Mouse (Mus musculus) lung, postnatal 0 days (tissue): ENCODE results near the gene Fnip2. TPM values are rescaled to one million over a fixed set of nuclear protein-coding genes. Genes with fewer than 3 reads are reported as not detected.
A peak's percentile ranks its signal among the peaks of the same experiment; 100 is the strongest.

Experiments used
- ATAC-seq: fragments of 200-750 bp; cut with Nextera tagmentation; 2 replicates; pipeline ENCODE4 v1.8.0; 2017; ENCODE audit warnings: moderate library complexity
- DNase-seq: peaks from one replicate; pipeline ENCODE4 v3.0.0-alpha.2; 2016; ENCODE audit warnings: low spot score
- H3K27ac ChIP-seq: fragments of 300-500 bp; sonication (generic); 2 replicates; pipeline ENCODE4 v1.5.1; 2014; ENCODE audit warnings: antibody characterized with exemption, mild to moderate bottlenecking, low read length, mixed read lengths
- H3K27me3 ChIP-seq: fragments of 300-500 bp; sonication (generic); replicated peaks from 2 replicates; pipeline ENCODE4 v1.6.1; 2014; ENCODE audit warnings: low read length, mixed read lengths; ENCODE audit not compliant: insufficient read depth
- H3K36me3 ChIP-seq: fragments of 300-500 bp; sonication (generic); 2 replicates; pipeline ENCODE4 v1.6.1; 2014; ENCODE audit warnings: low read length, mixed read lengths; ENCODE audit not compliant: insufficient read depth
- H3K4me1 ChIP-seq: fragments of 300-500 bp; sonication (generic); 2 replicates; pipeline ENCODE4 v1.6.1; 2014; ENCODE audit warnings: antibody characterized with exemption, low read depth, low read length, mixed read lengths; ENCODE audit not compliant: insufficient read depth
- H3K4me2 ChIP-seq: fragments of 300-500 bp; sonication (generic); replicated peaks from 2 replicates; pipeline ENCODE4 v1.6.1; 2014; ENCODE audit warnings: low read depth, mild to moderate bottlenecking, low read length, moderate library complexity, mixed read lengths
- H3K4me3 ChIP-seq: fragments of 300-500 bp; sonication (generic); 2 replicates; pipeline ENCODE4 v1.5.1; 2014; ENCODE audit warnings: low read depth, low read length
- H3K9ac ChIP-seq: fragments of 300-500 bp; sonication (generic); replicated peaks from 2 replicates; pipeline ENCODE4 v1.6.1; 2014; ENCODE audit warnings: low read depth, mild to moderate bottlenecking
- H3K9me3 ChIP-seq: fragments of 300-500 bp; sonication (generic); 2 replicates; pipeline ENCODE4 v1.6.1; 2016; ENCODE audit warnings: low read length, mixed read lengths
- CTCF ChIP-seq: IDR thresholded peaks from 2 replicates; pipeline ENCODE4 v1.5.1; 2016; ENCODE audit warnings: antibody characterized with exemption, mild to moderate bottlenecking
- EP300 ChIP-seq: IDR thresholded peaks from 2 replicates; pipeline ENCODE4 v1.6.1; 2016; ENCODE audit warnings: antibody characterized with exemption, mild to moderate bottlenecking, control low read depth
- WGBS: fragments of 180-500 bp; shearing (Covaris S2); extraction: QIAGEN DNeasy Blood & Tissue Kit; methylation state at CpG from one replicate; pipeline ENCODE4 v1.1.7; 2014; 5-methylcytosine and 5-hydroxymethylcytosine counted together
- polyA plus RNA-seq: library from polyadenylated mRNA; unstranded; fragments of >200 nt; fragmentation: Nextera tagmentation; extraction: Ambion mirVana; gene quantifications from 2 replicates; pipeline ENCODE4 v1.2.1, GENCODE M21; 2015

Fnip2 gene
- polyA plus RNA-seq, 1 experiment from 2014 or later, result 3.5 TPM

DNA sequence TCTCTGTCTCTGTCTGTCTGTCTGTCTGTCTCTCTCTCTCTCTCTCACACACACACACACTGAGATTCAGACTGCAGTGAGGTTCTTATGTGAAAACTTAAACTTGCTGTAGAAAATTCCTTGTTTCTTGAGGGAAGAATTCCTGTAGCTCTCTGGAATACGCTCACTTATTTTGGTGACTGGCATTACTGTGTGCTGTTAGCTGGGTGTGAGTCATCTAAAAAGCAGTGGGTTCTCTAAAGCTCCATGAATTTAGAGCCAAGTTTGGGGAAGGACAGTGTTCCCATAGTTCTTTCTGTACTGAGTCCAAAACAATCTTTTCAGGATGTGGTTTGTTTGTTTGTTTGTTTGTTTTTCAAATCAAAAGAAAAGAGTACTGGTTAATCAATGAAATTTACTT is 142.2 kb downstream of the Fnip2 start:
- H3K27me3 ChIP-seq, result no peaks in the 10 kb centered on the region
- DNase-seq, result peak; percentile 16
- H3K36me3 ChIP-seq, result no peaks in the 10 kb centered on the region
- no peak overlapping the region for H3K4me3 ChIP-seq
- no peaks in the 10 kb centered on the region for H3K9me3 ChIP-seq
- no peak overlapping the region for H3K4me2 ChIP-seq
- H3K4me1 ChIP-seq, result no peaks in the 10 kb centered on the region
- ATAC-seq, result no peak
- H3K27ac ChIP-seq, result no peak overlapping the region
- H3K9ac ChIP-seq, result no peak overlapping the region
- WGBS, result 72% methylated on average over 1 of the region's 1 CpGs
- TF ChIP-seq CTCF (no peak), EP300 (no peak)

DNA sequence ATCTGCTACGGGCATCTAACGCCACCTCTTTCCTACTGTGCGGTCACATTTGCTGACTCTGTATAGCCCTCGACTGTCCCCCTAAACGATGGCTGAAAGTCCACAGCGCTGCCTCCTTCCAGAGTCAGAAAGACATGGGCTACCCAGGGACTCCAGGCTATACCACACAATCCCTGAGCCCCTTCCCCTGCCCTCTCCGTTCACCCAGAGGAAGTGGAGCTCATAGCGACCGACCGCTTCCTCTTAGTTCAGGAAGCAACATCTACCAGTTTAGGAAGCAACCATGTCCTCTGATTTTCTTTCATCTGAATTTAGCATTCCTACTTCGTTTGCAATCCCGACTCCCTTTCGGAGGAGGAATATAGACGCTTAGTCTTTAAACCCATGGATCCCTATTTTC is 148.7 kb downstream of the Fnip2 start:
- WGBS, result 82% methylated on average over 14 of the region's 14 CpGs
- TF ChIP-seq CTCF, result no peak
- TF ChIP-seq EP300, result no peak
- no peak overlapping the region for H3K27ac ChIP-seq

DNA sequence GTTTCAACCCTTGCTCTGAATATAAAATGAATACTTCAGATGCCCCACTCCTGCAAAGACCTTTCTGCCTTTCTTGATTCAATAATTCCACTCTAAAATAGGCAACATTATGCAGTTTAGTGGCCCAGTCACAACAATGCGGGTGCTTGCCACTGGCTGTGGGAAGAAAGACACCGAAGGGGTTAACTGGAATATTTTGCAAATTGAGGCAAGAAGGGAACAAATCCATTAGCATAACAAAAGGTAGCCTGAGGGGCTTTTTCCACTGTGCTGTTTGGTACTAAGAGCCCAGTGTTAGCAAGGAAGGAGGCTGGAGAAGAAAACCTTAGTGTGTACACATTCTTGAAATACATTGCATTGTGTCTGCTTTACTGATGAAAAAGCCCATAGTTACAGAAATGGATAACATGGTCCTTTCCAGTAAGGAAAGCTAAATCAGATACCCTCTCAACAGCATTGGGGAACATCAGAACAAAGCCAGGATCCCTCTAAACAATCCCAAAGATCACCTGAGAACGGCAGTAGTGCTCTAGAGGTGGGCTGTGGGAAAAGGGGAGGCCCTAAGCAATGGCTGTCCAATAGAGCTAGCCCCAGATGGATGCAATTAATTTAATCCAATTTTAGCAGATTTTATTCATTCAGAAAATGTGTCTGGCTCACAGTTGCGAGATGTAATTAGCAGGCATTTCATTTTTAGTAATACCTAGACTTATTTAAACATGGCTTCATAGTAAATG is 150.5 kb downstream of the Fnip2 start:
- H3K27me3 ChIP-seq, result no peaks in the 10 kb centered on the region
- 64% methylated on average over 4 of the region's 4 CpGs for WGBS
- H3K4me1 ChIP-seq, result no peaks in the 10 kb centered on the region
- H3K4me3 ChIP-seq, result no peak overlapping the region
- H3K36me3 ChIP-seq, result no peaks in the 10 kb centered on the region
- H3K27ac ChIP-seq, result no peak overlapping the region
- H3K9me3 ChIP-seq, result no peaks in the 10 kb centered on the region
- H3K9ac ChIP-seq, result no peak overlapping the region
- TF ChIP-seq EP300 (no peak), CTCF (no peak)
- no peak for DNase-seq
- no peak overlapping the region for H3K4me2 ChIP-seq
- no peak for ATAC-seq

More for the DNA sequence above, 148.7 kb downstream of the Fnip2 start:
- H3K4me3 ChIP-seq, result no peak overlapping the region
- no peak overlapping the region for H3K4me2 ChIP-seq
- no peaks in the 10 kb centered on the region for H3K4me1 ChIP-seq
- no peak overlapping the region for H3K9ac ChIP-seq
- no peak for DNase-seq
- no peaks in the 10 kb centered on the region for H3K27me3 ChIP-seq
- no peaks in the 10 kb centered on the region for H3K36me3 ChIP-seq
- no peak for ATAC-seq
- H3K9me3 ChIP-seq, result no peaks in the 10 kb centered on the region

DNA sequence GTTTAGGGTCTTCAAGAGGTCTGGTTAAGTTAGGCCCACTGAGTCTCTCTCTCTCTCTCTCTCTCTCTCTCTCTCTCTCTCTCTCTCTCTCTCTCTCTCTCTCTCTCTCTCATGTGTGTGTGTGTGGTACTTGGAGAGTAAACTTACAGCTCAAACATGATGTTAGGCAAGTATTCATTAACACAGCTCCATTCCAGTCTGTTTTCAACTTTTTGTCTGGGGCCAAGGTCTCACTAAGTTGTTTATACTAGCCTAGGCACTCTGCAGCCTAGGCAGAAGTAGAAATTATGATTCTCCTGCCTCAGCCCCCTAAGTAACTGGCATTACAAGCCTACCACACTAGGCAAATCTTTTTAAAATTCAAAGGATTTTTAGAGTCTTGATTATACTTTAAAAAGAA is 151.7 kb downstream of the Fnip2 start:
- DNase-seq (no peak), ATAC-seq (no peak)
- H3K27ac ChIP-seq, result no peak overlapping the region
- no peaks in the 10 kb centered on the region for H3K36me3 ChIP-seq
- H3K4me2 ChIP-seq, result no peak overlapping the region
- TF ChIP-seq CTCF (no peak), EP300 (no peak)
- no peaks in the 10 kb centered on the region for H3K4me1 ChIP-seq
- no peak overlapping the region for H3K4me3 ChIP-seq
- H3K9me3 ChIP-seq, result no peaks in the 10 kb centered on the region
- H3K9ac ChIP-seq, result no peak overlapping the region
- H3K27me3 ChIP-seq, result no peaks in the 10 kb centered on the region

DNA sequence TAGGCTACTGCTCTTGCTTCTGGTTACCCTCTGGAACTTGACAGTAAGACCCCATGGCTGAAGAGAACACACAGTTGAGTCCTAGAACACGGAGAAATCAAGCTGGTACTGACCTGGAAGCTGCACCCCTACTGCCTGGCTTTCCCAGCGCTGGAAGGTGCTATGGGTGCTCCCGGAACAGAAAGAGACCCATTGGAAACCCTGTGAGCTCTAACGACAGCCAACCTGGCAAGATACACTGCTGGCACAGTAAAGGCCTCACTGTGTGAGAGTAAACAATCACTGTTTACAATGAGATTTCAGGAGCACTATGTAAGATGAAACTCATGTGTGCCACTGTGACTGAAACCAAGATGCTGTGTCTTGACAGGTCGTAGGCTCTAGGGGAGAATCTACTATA is 152.5 kb downstream of the Fnip2 start:
- Histone ChIP-seq H3K4me2 (no peak overlapping the region), H3K36me3 (no peaks in the 10 kb centered on the region), H3K4me3 (no peak overlapping the region), H3K9me3 (no peaks in the 10 kb centered on the region), H3K27me3 (no peaks in the 10 kb centered on the region), H3K9ac (no peak overlapping the region), H3K4me1 (no peaks in the 10 kb centered on the region), H3K27ac (no peak overlapping the region)
- DNase-seq (no peak), ATAC-seq (no peak)
- WGBS, result 67% methylated on average over 5 of the region's 5 CpGs
- no peak for TF ChIP-seq EP300
- no peak for TF ChIP-seq CTCF

DNA sequence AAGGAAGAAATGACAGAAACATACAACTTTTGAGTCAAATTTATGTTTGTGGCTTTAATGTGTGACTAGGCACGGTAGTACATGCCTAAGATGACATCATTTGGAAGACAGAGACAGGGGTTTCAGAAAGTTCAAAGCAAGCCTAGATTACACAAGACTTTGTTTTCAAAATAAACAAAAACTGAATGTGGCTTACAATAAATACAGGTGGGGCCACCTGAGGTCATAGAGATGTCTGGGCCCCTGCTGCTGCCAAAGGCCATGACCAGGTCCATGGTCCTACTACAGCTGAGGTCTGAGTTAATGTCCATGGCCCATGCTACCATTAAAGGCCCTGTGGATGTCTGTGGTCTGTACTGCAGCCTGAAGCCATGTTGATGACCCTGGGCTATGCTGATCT is 154.1 kb downstream of the Fnip2 start:
- no peaks in the 10 kb centered on the region for H3K27me3 ChIP-seq
- no peak overlapping the region for H3K4me2 ChIP-seq
- no peak overlapping the region for H3K4me3 ChIP-seq
- no peak overlapping the region for H3K9ac ChIP-seq
- no peak for DNase-seq
- H3K9me3 ChIP-seq, result no peaks in the 10 kb centered on the region
- H3K4me1 ChIP-seq, result no peaks in the 10 kb centered on the region
- WGBS, result 86% methylated on average over 1 of the region's 1 CpGs
- ATAC-seq, result no peak
- no peak overlapping the region for H3K27ac ChIP-seq
- TF ChIP-seq EP300 (no peak), CTCF (no peak)
- H3K36me3 ChIP-seq, result no peaks in the 10 kb centered on the region

DNA sequence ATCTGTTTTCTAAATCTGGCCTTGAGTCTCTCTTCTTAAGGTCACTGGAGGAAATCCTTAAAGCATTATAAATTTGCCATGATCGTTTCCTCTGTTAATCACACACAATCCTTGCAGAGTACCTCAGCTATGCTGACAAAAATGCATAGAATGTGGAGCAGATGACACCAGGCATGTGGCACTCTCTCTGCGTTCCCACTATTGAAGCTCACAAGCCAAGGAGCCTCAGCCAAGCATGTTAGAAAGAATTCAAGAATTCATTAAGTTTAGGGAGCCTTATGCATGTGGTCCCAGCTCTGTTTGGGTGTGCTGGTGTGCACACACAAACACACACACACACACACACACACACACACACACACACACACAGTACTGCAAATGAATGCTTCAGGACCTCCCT is 155.9 kb downstream of the Fnip2 start:
- 41% methylated on average over 2 of the region's 2 CpGs for WGBS
- H3K27ac ChIP-seq, result no peak overlapping the region
- no peak overlapping the region for H3K9ac ChIP-seq
- H3K36me3 ChIP-seq, result no peaks in the 10 kb centered on the region
- H3K4me2 ChIP-seq, result no peak overlapping the region
- ATAC-seq (no peak), DNase-seq (no peak)
- TF ChIP-seq EP300 (no peak), CTCF (no peak)
- no peak overlapping the region for H3K4me3 ChIP-seq
- no peaks in the 10 kb centered on the region for H3K27me3 ChIP-seq
- H3K4me1 ChIP-seq, result no peaks in the 10 kb centered on the region
- H3K9me3 ChIP-seq, result no peaks in the 10 kb centered on the region
